Mouse (Mus musculus) E14TG2a.4 (cell line): Measurements from ENCODE around the gene Cxcl15.
"Not testable (repeated sequence)": the region's sequence is repeated elsewhere in the genome, so short reads cannot be mapped to it uniquely, and the experiment has no call there.

ENCODE experiments used
- H3K27me3 ChIP-seq: 2 replicates; pipeline ENCODE4 v1.6.1; 2014; ENCODE audit warnings: low read length, control low read depth; ENCODE audit not compliant: insufficient read depth
- H3K36me3 ChIP-seq: 2 replicates; pipeline ENCODE4 v1.6.1; 2014; ENCODE audit warnings: low read length, control low read depth; ENCODE audit not compliant: insufficient read depth
- H3K4me1 ChIP-seq: replicated peaks from 2 replicates; pipeline ENCODE4 v1.6.1; 2014; ENCODE audit warnings: low read depth, low read length, control low read depth
- H3K4me3 ChIP-seq: replicated peaks from 2 replicates; pipeline ENCODE4 v1.5.1; 2014; ENCODE audit warnings: mild to moderate bottlenecking, low read length
- H3K9me3 ChIP-seq: 2 replicates; pipeline ENCODE4 v1.6.1; 2014; ENCODE audit warnings: low read length, control low read depth
- CTCF ChIP-seq: conservative IDR thresholded peaks from 2 replicates; pipeline ENCODE4 v1.5.1; 2014; ENCODE audit warnings: low read length
- NANOG ChIP-seq: IDR thresholded peaks from 2 replicates; pipeline ENCODE4 v1.6.1; 2014; ENCODE audit warnings: borderline replicate concordance, low read length, mixed read lengths
- POU5F1 ChIP-seq: IDR thresholded peaks from 2 replicates; pipeline ENCODE4 v1.6.1; 2014; ENCODE audit warnings: low read length, borderline replicate concordance

Gene Cxcl15

GRCm38 (mm10) chr5:90785659-90786588, 8.4 kb upstream of the Cxcl15 start, which contains the start of gene Cxcl3:
TSS of gene Cxcl3 (plus strand) at chr5:90786103.
- H3K9me3 ChIP-seq = no peaks in the 10 kb centered on the region
- peak within 1 kb of the TSS; percentile 69 for H3K4me3 ChIP-seq
- H3K4me1 ChIP-seq = 0 out of 2 replicates have a peak, but pooled peaks cover 6% of the 10 kb centered on the region
- no peaks in the 10 kb centered on the region for H3K36me3 ChIP-seq
- peaks cover 8% of the 10 kb centered on the region for H3K27me3 ChIP-seq
- no peak for TF ChIP-seq NANOG
- peak; percentile 17; the same call in 1 of the 2 replicates for TF ChIP-seq CTCF

- TF ChIP-seq NANOG (no peak), CTCF (0 out of 2 replicates have a peak, but pooled peaks have one; percentile 25), POU5F1 (no peak)
- H3K9me3 ChIP-seq = no peaks in the 10 kb centered on the region
- H3K4me1 ChIP-seq = 0 out of 2 replicates have a peak, but pooled peaks cover 6% of the 10 kb centered on the region
- peaks cover 8% of the 10 kb centered on the region for H3K27me3 ChIP-seq
- H3K36me3 ChIP-seq = no peaks in the 10 kb centered on the region
- no peak overlapping the region for H3K4me3 ChIP-seq
Observed at GRCm38 (mm10) chr5:90788114-90788513, 6.2 kb upstream of the Cxcl15 start.

GRCm38 (mm10) chr5:90789306-90790073, 4.8 kb upstream of the Cxcl15 start:
- TF ChIP-seq CTCF (no peak), POU5F1 (no peak), NANOG (no peak)
- Histone ChIP-seq H3K9me3 (no peaks in the 10 kb centered on the region), H3K4me3 (no peak overlapping the region), H3K36me3 (no peaks in the 10 kb centered on the region), H3K27me3 (peaks cover 8% of the 10 kb centered on the region), H3K4me1 (0 out of 2 replicates have a peak, but pooled peaks cover 6% of the 10 kb centered on the region)

- Histone ChIP-seq H3K4me3 (no peak overlapping the region), H3K4me1 (0 out of 2 replicates have a peak, but pooled peaks cover 6% of the 10 kb centered on the region), H3K27me3 (peaks cover 8% of the 10 kb centered on the region), H3K9me3 (no peaks in the 10 kb centered on the region), H3K36me3 (no peaks in the 10 kb centered on the region)
- TF ChIP-seq CTCF (no peak), NANOG (no peak), POU5F1 (no peak)
Observed at GRCm38 (mm10) chr5:90790074-90790502, 4.2 kb upstream of the Cxcl15 start.

GRCm38 (mm10) chr5:90795392-90795791, 1.1 kb downstream of the Cxcl15 start:
- not testable (repeated sequence) for H3K4me1 ChIP-seq, H3K4me3 ChIP-seq, H3K36me3 ChIP-seq, H3K9me3 ChIP-seq, H3K27me3 ChIP-seq

- no peak overlapping the region for H3K4me3 ChIP-seq
- no peaks in the 10 kb centered on the region for H3K27me3 ChIP-seq
- H3K36me3 ChIP-seq = no peaks in the 10 kb centered on the region
- TF ChIP-seq POU5F1 (no peak), NANOG (no peak), CTCF (no peak)
- no peaks in the 10 kb centered on the region for H3K9me3 ChIP-seq
- no peaks in the 10 kb centered on the region for H3K4me1 ChIP-seq
Observed at GRCm38 (mm10) chr5:90804574-90804973, 10.2 kb downstream of the Cxcl15 start.

GRCm38 (mm10) chr5:90806050-90806449, 11.7 kb downstream of the Cxcl15 start:
- TF ChIP-seq NANOG (no peak), POU5F1 (no peak), CTCF (no peak)
- Histone ChIP-seq H3K4me3 (no peak overlapping the region), H3K4me1 (no peaks in the 10 kb centered on the region), H3K27me3 (no peaks in the 10 kb centered on the region), H3K36me3 (no peaks in the 10 kb centered on the region), H3K9me3 (no peaks in the 10 kb centered on the region)

- Histone ChIP-seq H3K27me3 (no peaks in the 10 kb centered on the region), H3K36me3 (no peaks in the 10 kb centered on the region), H3K4me1 (no peaks in the 10 kb centered on the region), H3K9me3 (no peaks in the 10 kb centered on the region), H3K4me3 (no peak overlapping the region)
- TF ChIP-seq NANOG (no peak), CTCF (no peak), POU5F1 (no peak)
Observed at GRCm38 (mm10) chr5:90807176-90807950, 13.0 kb downstream of the Cxcl15 start.
